Mouse (Mus musculus): Measurements from ENCODE around the gene Gm17482.

Gm17482 gene

DNA sequence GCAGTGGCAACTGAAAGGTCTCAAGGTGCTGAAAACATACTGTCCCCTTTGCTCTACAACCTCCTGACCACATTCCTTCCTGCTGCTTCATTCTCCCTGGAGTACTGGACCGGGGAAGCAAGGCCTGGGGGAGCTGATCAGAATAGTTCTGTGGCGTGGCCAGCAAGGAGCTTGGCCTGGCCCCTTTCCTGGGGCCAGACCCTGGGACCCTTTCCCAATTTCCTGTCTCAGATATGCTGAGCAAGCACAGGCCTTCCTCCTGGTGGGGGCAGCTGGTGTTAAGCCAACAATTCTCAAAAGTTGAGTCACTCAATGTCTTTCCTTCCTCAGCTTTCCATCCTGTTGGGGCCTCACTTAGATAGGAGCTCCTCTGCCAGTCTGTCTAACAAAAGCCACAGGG, 42.9 kb downstream of the Gm17482 start:
- TF ChIP-seq GATA4 (IDR thresholded peaks at IDR 0.05; ENCODE audit: insufficient replicate concordance, low read length) = no peak

DNA sequence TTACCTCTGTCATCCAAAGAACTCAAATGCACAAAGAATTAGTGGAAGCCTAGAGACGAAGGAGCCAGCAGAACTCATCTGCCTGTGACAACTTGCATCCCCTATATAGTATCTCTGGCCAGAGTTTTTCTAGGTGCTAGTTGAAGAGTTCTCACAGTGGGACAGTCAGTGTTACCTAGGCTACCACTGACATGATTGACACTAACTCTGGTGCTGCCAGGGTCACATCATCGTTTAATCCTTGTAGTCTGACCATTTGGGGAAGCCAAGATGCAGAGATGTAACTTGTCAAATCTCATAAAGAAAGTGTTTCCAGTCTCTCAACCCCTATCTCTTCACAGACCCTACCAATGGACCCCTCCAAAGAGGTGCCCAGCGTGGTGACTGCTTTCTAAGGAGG, 44.2 kb downstream of the Gm17482 start:
- no peak for TF ChIP-seq GATA4 (IDR thresholded peaks at IDR 0.05; ENCODE audit: insufficient replicate concordance, low read length)

DNA sequence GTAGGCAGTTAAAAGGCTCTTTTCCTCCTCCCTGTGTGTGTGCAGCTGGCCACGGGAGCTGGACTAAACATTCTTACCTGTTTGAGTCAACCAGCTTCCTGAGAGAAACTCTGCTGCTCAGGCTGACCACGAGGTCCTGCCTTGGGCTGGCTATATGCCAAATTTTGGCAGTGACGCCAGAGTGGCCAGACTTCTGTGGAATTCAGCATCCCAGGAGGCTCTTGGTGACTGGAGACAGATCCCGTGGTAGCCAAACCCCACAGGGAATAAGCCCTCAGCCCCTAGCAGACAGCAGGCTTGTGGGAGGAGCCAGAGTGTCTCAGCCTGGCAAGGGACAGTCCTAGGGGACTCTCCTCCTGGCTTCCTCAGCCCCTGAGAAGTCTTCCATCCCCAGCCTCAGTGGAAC, 44.7 kb downstream of the Gm17482 start:
- TF ChIP-seq GATA4 (IDR thresholded peaks at IDR 0.05; ENCODE audit: insufficient replicate concordance, low read length) = no peak

DNA sequence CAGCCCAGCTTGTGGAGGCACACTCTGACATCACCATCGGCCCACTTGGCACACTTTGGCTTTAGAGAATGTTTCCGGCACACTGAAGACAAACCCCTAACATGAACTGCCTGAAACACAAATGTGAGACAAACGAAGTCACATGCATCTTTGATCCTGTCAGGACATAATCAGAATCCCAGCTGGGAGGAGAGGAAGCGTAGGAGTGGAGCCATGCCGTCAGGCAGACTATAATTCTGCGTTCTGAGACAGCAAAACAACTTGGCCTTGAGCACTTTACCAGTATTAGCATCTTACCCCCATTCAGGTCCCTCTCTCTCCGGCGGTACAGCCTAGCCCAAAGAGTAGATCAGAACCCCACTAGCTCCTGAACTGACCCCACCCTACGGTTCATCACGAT, 46.2 kb downstream of the Gm17482 start:
- TF ChIP-seq GATA4 (IDR thresholded peaks at IDR 0.05; ENCODE audit: insufficient replicate concordance, low read length) = no peak

DNA sequence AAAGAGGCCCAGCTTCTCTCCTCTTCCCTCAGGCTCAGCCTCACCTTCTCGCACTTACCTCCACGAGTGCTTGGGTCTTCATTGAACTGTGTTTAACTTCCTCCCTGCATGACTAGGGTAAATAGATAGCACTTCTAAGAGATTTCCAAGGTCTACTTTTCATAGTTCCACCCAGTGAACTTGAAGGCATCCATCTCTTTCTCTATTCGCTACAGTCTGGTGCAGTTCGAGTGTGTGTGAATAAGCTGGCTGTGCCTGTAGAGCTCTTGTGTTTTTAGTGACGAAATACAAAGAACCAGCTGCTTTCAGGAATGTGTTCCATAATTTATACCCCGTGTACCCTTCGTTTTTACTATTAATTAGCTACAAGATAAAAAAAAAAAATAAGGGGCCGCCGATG, 47.6 kb downstream of the Gm17482 start:
- TF ChIP-seq GATA4 (IDR thresholded peaks at IDR 0.05; ENCODE audit: insufficient replicate concordance, low read length) = no peak

DNA sequence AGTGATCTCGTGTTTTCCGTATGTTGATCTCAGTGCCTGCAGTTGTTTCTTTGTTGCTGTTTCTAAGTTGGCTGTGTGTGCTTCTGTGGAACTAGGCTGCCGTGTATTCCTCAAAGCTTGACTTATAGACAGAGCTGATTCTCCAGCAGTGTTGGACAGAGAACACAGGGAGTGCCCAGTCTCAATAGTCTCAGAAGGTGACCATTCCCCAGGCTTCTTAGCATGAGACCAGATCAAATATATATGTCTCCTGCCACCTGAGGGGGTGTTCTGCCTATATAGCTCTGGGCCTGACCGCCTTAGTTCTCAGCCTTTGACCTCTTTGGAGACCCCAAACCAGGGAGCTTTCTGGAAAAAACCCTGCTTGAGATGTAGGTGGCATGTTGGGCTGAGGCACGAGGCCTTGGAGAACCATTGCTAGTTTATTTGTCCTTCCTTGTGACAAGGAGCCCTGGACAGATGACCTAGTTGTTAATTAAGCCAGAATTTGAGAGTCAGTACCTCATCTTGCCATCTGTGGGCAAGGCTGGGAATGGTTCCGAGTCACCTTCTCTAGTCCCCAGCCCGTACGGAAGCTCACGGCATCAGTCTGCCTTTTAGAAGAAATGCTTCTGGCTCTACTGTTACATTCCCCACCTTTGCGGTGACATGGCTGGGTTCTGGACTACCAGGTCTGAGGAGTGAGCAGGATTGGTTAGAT, 48.1 kb downstream of the Gm17482 start:
- TF ChIP-seq GATA4 (IDR thresholded peaks at IDR 0.05; ENCODE audit: insufficient replicate concordance, low read length) = no peak

DNA sequence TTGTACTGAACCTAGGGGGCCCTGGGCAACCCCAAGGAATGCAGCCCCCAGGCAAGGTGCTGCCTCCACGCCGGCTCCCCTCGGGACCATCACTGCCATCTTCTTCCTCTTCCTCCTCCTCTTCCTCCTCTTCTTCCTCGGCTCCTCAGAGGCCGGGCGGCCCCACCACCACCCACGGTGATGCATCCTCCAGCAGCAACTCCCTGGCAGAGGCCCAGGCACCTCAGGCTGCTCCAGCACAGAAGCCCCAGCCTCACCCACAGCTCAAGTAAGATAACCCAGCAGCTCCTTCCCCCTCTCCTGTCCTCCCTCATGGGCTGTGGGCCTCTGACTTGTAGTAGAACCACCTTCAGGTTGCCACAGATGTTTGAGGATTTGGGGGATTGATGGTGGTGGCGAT, 50.9 kb downstream of the Gm17482 start:
- TF ChIP-seq GATA4 (IDR thresholded peaks at IDR 0.05; ENCODE audit: insufficient replicate concordance, low read length) = no peak

DNA sequence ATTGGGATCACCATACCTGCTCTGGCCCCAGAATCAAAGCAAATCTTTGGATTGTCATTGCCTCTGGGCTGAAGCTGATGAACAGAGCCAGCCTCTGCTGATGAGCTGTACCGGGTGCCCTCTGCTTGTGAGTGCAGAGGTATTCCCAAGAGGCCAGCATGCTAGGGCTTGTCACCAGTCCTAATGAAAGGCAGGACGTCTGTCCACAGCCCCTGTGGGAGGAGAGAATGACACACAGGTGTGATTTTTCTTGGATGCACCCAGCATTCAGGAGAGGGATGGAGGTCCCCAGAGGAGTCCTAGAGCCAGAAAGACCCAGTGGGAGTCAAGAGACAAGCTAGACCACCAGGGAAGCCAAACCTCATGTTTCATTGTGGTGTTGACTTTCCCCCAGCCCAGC, 52.5 kb downstream of the Gm17482 start:
- no peak for TF ChIP-seq GATA4 (IDR thresholded peaks at IDR 0.05; ENCODE audit: insufficient replicate concordance, low read length)

DNA sequence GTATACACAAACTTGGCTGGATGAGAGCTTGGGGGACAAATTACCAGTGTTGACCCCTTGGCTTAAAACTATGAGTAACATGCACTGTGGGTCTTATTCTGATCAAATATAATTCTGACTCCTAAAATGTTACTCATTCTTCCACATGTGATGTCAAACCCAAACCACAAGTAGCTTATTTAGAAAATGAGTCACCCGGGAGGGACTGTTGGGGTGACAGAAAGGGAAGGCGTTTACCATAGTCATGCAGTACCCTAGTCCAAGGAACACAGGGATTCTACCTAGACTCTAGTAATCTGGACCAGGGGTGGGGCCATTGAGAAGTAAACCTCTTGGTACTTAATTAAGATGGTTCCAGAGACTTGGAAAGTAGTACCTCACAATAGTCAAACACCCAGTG, 57.0 kb downstream of the Gm17482 start:
- no peak for TF ChIP-seq GATA4 (IDR thresholded peaks at IDR 0.05; ENCODE audit: insufficient replicate concordance, low read length)

DNA sequence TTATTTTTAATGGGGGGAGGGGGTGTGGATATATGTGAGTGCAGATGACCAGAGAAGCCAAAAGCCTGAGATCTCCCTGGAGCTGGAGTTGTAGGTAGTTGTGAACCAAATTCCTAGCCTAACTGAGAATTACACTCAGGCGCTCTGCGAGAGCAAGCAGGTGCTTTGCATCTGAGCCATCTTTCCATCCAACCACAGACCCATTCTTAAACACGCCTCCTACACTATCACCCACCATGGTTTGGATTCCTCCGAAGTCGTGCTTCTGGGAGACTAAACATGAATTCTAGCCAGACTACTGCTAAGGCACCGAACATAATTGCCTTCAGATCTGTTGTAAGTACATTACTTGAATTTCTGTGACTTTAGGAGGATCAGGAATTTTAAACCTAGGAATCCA, 59.3 kb downstream of the Gm17482 start:
- no peak for TF ChIP-seq GATA4 (IDR thresholded peaks at IDR 0.05; ENCODE audit: insufficient replicate concordance, low read length)

DNA sequence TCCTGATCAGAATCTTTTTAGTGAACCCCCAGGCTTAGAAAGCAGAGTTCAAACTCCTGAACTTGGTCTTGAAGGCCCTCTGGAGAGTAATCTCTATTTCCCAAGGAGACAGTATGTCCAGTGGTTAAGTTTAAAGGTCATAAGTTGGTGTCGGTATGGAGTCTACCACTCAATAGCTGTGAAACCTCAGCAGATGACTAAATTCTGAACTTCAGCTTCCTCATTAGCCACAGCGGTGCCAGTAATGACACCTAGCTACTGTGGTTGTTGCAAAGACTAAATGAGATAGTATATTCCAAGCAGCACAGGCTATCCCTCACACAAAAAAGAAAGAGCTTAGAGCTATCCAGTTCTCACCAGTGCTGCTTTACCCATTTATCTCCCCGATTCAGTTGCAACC, 61.1 kb downstream of the Gm17482 start:
- TF ChIP-seq GATA4 (IDR thresholded peaks at IDR 0.05; ENCODE audit: insufficient replicate concordance, low read length) = no peak

DNA sequence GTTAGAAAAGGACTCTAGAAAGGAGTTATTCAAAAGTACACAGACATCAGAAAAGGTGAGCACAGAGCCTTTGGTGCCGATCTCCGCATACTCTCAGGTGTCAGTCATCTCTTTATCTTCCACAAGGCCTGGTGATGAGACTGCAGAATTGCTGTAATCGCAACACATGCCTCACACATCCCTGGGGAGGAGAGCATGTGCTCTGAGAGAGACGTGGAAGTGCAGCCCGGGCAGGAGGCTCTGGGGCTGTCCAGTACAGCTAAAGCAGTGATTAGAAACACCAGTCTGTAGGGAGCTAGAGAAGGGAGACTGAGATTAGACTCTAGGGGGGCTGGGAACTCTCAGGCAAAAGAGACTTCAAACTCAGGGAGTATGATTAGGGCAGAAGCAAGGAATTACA, 63.4 kb downstream of the Gm17482 start:
- TF ChIP-seq GATA4 (IDR thresholded peaks at IDR 0.05; ENCODE audit: insufficient replicate concordance, low read length) = no peak

DNA sequence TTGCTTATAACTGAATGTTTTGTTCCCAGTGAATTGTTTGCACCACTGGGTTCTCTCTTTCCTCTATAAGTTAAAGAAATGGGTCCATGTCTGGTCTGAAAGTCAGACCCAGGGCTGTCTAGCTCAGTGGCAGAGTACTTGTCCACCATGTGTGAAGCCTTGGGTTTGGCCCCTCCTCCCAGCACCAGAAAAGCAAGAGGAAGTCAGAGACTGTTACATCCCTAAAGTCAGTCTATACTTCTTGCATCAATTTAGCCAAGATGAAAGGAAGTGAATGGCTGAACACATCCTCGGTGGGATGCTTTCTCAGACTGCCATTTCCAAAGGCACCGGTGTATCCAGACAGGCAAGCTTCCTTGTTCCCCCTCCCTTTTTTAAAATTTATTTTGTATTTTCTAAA, 63.9 kb downstream of the Gm17482 start:
- TF ChIP-seq GATA4 (IDR thresholded peaks at IDR 0.05; ENCODE audit: insufficient replicate concordance, low read length) = no peak

DNA sequence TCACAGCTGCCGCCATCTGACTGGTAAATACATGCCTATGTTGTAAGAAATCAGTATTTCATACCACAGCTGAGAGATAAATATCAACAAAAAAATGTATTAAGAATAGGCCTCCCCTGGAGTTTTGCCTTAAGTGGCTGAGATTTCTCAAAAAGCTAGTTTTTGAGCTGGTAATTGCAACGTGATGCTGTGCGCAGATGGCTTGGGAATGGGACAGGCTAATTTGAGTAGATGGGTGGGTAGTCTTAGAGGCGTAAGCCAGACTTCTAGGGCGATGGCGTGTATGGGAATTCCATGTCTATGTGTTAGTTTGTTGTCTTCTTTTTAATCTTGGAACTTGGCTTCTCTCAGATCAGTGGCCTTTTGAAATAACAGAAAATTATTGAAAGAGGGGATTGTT, 64.7 kb downstream of the Gm17482 start:
- TF ChIP-seq GATA4 (IDR thresholded peaks at IDR 0.05; ENCODE audit: insufficient replicate concordance, low read length) = no peak

DNA sequence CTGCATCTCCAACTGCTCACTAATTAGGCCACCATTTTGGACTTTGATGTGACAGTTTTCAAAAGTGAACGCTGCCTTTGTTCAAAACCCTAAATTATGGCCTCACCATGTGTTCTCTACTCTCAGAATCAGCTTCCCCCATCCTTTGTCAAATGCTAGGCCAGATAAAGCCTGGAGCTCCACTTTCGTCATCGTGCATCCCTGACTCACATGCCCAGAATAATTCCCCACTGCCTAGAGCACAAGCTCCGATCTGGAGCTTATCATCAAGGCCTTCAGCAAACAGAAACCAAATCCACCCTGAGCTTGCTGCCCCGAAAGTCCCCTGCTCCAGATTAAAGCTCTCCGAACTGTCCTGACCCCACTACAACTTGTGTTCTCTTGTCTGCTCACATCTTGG, 65.5 kb downstream of the Gm17482 start:
- no peak for TF ChIP-seq GATA4 (IDR thresholded peaks at IDR 0.05; ENCODE audit: insufficient replicate concordance, low read length)

DNA sequence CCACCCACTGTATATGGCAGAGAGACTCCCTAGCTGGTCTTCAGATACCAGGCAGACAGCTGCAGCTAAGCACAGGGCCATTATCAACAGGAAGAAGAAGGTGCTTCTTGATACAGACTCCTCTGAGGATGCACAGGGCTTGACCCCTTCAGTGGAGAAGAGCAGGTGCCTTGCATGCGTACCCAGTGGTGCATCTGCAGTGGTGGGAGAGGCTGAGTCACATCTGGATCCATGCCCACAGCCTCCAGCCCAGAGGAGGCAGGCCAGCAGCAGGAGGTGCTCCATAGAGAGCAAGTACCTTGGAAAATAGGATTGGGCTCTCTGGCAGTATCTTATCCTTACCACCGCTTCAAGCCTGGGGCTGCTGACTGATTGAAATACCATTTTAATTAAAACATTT, 66.7 kb downstream of the Gm17482 start:
- TF ChIP-seq GATA4 (IDR thresholded peaks at IDR 0.05; ENCODE audit: insufficient replicate concordance, low read length) = no peak

DNA sequence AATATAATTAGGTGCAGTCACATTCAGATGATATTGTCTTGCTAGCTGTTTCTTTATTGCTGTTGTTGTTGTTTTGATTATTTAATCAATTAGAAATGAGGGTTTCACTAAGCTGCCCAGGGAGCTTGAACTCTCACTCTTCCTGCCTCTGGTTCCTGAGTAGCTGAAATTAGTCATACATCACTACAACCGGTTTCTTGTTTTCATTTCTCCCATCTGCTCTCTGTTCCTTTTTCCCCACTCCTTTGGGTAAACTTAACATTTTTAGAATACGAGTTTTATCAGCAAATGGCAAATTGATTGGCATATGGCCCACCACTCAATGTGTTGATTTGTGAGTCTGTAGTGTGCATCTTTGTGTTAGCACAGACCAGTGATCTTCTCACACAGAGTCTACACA, 80.0 kb downstream of the Gm17482 start:
- no peak for TF ChIP-seq GATA4 (IDR thresholded peaks at IDR 0.05; ENCODE audit: insufficient replicate concordance, low read length)
